19 mouse cellular contexts compared by ENCODE assay signal in genomic region chr11:120937976-120938375, GRCm38 (mm10). TPM values are rescaled to one million over a fixed set of nuclear protein-coding genes. Genes with fewer than 3 reads are reported as not detected.
DNase-seq lines count a peak whose midpoint lies in the region; ATAC-seq and TF ChIP-seq lines count a peak whose summit lies in the region.
"Had no signal": no experiment of that assay in that cellular context is flagged by ENCODE, and none has a peak within 500 bp of the region (broad histone marks: within the 10 kb centered on the region; RNA-seq: fewer than 3 reads in every experiment).

No protein-coding gene starts in this region.

- WGBS in heart, embryonic 12.5 days: 94% methylated on average over 1 of the region's 1 CpGs
- WGBS in liver, embryonic 14.5 days (ENCODE audit: insufficient replicate concordance): 85% methylated on average over 1 of the region's 1 CpGs
- 88% methylated on average over 1 of the region's 1 CpGs for WGBS in hindbrain, embryonic 11.5 days

- no peak for DNase-seq in heart, postnatal 4 days
- no peak for DNase-seq in liver, embryonic 14.5 days (ENCODE audit: low read depth in 3 of 3, low spot score in 3 of 3)
- no peak for DNase-seq in kidney, postnatal 25 days
- no peak for DNase-seq in hindbrain, embryonic 11.5 days (ENCODE audit: low spot score)
- no peak for DNase-seq in spleen, postnatal 36 days (ENCODE audit: low spot score in 2 of 2)
- DNase-seq: B cell, adult 2 months; cerebellum, postnatal 10 days; embryo, embryonic 11 days; gastrocnemius, postnatal 25 days; kidney, postnatal 4 days; layer of hippocampus, adult 9-11 months; thymus, postnatal 25 days had no signal

- H3K9me3 ChIP-seq in heart, embryonic 12.5 days (replicated peaks): no peaks in the 10 kb centered on the region
- no peaks in the 10 kb centered on the region for H3K9me3 ChIP-seq in liver, embryonic 14.5 days (ENCODE audit: control insufficient read depth, low read length)
- H3K9me3 ChIP-seq in hindbrain, embryonic 11.5 days (ENCODE audit: control insufficient read depth, low read length): no peaks in the 10 kb centered on the region
- H3K9me3 ChIP-seq: forebrain, embryonic 13.5 days; heart, embryonic 13.5 days had no signal

- H3K36me3 ChIP-seq in heart, embryonic 12.5 days: no peaks in the 10 kb centered on the region
- H3K36me3 ChIP-seq in liver, embryonic 14.5 days (replicated peaks; ENCODE audit: control insufficient read depth, insufficient read depth, low read depth): no peaks in the 10 kb centered on the region
- H3K36me3 ChIP-seq in hindbrain, embryonic 11.5 days (ENCODE audit: control insufficient read depth, insufficient read depth, low read length): no peaks in the 10 kb centered on the region
- H3K36me3 ChIP-seq: heart, embryonic 13.5 days had no signal

- no peak overlapping the region for H3K9ac ChIP-seq in heart, embryonic 12.5 days
- peak overlapping the region; percentile 13; the same call in 1 of the 2 replicates for H3K9ac ChIP-seq in liver, embryonic 14.5 days (replicated peaks)
- no peak overlapping the region for H3K9ac ChIP-seq in hindbrain, embryonic 11.5 days (ENCODE audit: low read depth, low read length)
- H3K9ac ChIP-seq: forebrain, embryonic 13.5 days; heart, embryonic 13.5 days had no signal

- peak; percentile 80 for ATAC-seq in heart, embryonic 12.5 days (ENCODE audit: insufficient number of reproducible peaks, low FRiP score)
- peak; percentile 51; the same call in 1 of the 2 replicates for ATAC-seq in common myeloid progenitor, adult 5-6 weeks (replicated peaks; ENCODE audit: low read depth, poor library complexity, severe bottlenecking)
- ATAC-seq in liver, embryonic 14.5 days (ENCODE audit: insufficient read depth): peak; percentile 78
- peak; percentile 54 for ATAC-seq in megakaryocyte progenitor cell, adult 5-6 weeks (replicated peaks; ENCODE audit: poor library complexity)
- ATAC-seq in hindbrain, embryonic 11.5 days (ENCODE audit: low FRiP score): no peak
- ATAC-seq: forebrain, embryonic 13.5 days; hindbrain, embryonic 16.5 days; midbrain, embryonic 16.5 days had no signal

- H3K27ac ChIP-seq in heart, embryonic 12.5 days (ENCODE audit: poor library complexity, severe bottlenecking): no peak overlapping the region; the same call in 1 of the 2 replicates
- peak overlapping the region; percentile 51 for H3K27ac ChIP-seq in liver, embryonic 14.5 days
- H3K27ac ChIP-seq in hindbrain, embryonic 11.5 days (ENCODE audit: low read depth, low read length): no peak overlapping the region
- H3K27ac ChIP-seq: forebrain, embryonic 13.5 days; heart, embryonic 13.5 days had no signal

- H3K27me3 ChIP-seq in heart, embryonic 12.5 days (replicated peaks): no peaks in the 10 kb centered on the region
- no peaks in the 10 kb centered on the region for H3K27me3 ChIP-seq in liver, embryonic 14.5 days (ENCODE audit: control insufficient read depth, insufficient read depth, low read length)
- no peaks in the 10 kb centered on the region for H3K27me3 ChIP-seq in hindbrain, embryonic 11.5 days (ENCODE audit: control insufficient read depth, insufficient read depth, low read length)
- H3K27me3 ChIP-seq: forebrain, embryonic 13.5 days; heart, embryonic 13.5 days had no signal

- H3K4me3 ChIP-seq in heart, embryonic 12.5 days: no peak overlapping the region
- H3K4me3 ChIP-seq in liver, embryonic 14.5 days (ENCODE audit: insufficient read depth in 1 of 2, low read depth in 2 of 2, low read length in 2 of 2): no peak overlapping the region
- H3K4me3 ChIP-seq in hindbrain, embryonic 11.5 days (ENCODE audit: low read depth, low read length): no peak overlapping the region
- H3K4me3 ChIP-seq: forebrain, embryonic 13.5 days; heart, embryonic 13.5 days had no signal

- TF ChIP-seq CTCF in liver, embryonic 14.5 days (IDR thresholded peaks at IDR 0.05; ENCODE audit: low read depth): no peak

- peaks cover 4% of the 10 kb centered on the region; the same call in 1 of the 2 replicates for H3K4me1 ChIP-seq in heart, embryonic 12.5 days (replicated peaks)
- peaks cover 8 to 18% of the 10 kb centered on the region in 2 experiments; a peak in 3 of 4 replicates for H3K4me1 ChIP-seq in liver, embryonic 14.5 days (replicated peaks; ENCODE audit: control insufficient read depth in 2 of 2, insufficient read depth in 2 of 2, low read length in 1 of 2)
- no peaks in the 10 kb centered on the region for H3K4me1 ChIP-seq in hindbrain, embryonic 11.5 days (replicated peaks; ENCODE audit: control insufficient read depth, insufficient read depth, low read length)
- H3K4me1 ChIP-seq: forebrain, embryonic 13.5 days had no signal

- no peak for TF ChIP-seq EP300 in liver, embryonic 14.5 days (IDR thresholded peaks at IDR 0.05; ENCODE audit: low read depth)

- H3K4me2 ChIP-seq in heart, embryonic 12.5 days: no peak overlapping the region
- peak overlapping the region; percentile 22; the same call in 1 of the 2 replicates for H3K4me2 ChIP-seq in liver, embryonic 14.5 days (ENCODE audit: low read depth)
- H3K4me2 ChIP-seq in hindbrain, embryonic 11.5 days (replicated peaks; ENCODE audit: low read depth, low read length): no peak overlapping the region
- H3K4me2 ChIP-seq: forebrain, embryonic 13.5 days; heart, embryonic 13.5 days had no signal

RNA-seq across cellular contexts. Expression of gene Ccdc57, which starts 5.3 kb away (rescaled TPM):
- polyA plus RNA-seq in heart, embryonic 12.5 days (2016; fragmentation: Nextera tagmentation; extraction: Ambion mirVana): 4.7 and 4.9 TPM in 2 replicates
- total RNA-seq in heart, postnatal 4 days (2021): 1 to 10 TPM; 2.1 to 2.4 TPM
- total RNA-seq in common myeloid progenitor, adult 5-6 weeks (2017): 9.7 and 10.1 TPM in 2 replicates
- polyA plus RNA-seq in liver, embryonic 14.5 days (2012; rRNA removed): 1.2 and 1.4 TPM in 2 replicates
- polyA plus RNA-seq in liver, embryonic 14.5 days (2014; fragmentation: Nextera tagmentation; extraction: Ambion mirVana): 1.3 and 1.4 TPM in 2 replicates
- 4.5 and 6.4 TPM in 2 replicates for total RNA-seq in megakaryocyte progenitor cell, adult 5-6 weeks (2015)
- total RNA-seq in megakaryocyte progenitor cell, adult 5-6 weeks (2017): 6.4 and 8.4 TPM in 2 replicates
- polyA plus RNA-seq in hindbrain, embryonic 11.5 days (2014; fragmentation: Nextera tagmentation; extraction: Ambion mirVana): 3.9 and 4.7 TPM in 2 replicates

RNA-seq across cellular contexts. Expression of gene Slc16a3, which starts 10.3 kb away (rescaled TPM):
- 289 and 290 TPM in 2 replicates for polyA plus RNA-seq in heart, embryonic 12.5 days (2016; fragmentation: Nextera tagmentation; extraction: Ambion mirVana)
- total RNA-seq in heart, postnatal 4 days (2021): 10 to 100 TPM; 13.3 to 22.8 TPM
- total RNA-seq in common myeloid progenitor, adult 5-6 weeks (2017): 3.0 and 3.9 TPM in 2 replicates
- polyA plus RNA-seq in liver, embryonic 14.5 days (2012; rRNA removed): 23.5 and 25.0 TPM in 2 replicates
- polyA plus RNA-seq in liver, embryonic 14.5 days (2014; fragmentation: Nextera tagmentation; extraction: Ambion mirVana): 25.8 and 31.6 TPM in 2 replicates
- 4.4 and 5.3 TPM in 2 replicates for total RNA-seq in megakaryocyte progenitor cell, adult 5-6 weeks (2015)
- 6.0 and 7.5 TPM in 2 replicates for total RNA-seq in megakaryocyte progenitor cell, adult 5-6 weeks (2017)
- 25.8 and 32.0 TPM in 2 replicates for polyA plus RNA-seq in hindbrain, embryonic 11.5 days (2014; fragmentation: Nextera tagmentation; extraction: Ambion mirVana)

RNA-seq across cellular contexts. Expression of gene Csnk1d, which starts 53.2 kb away (rescaled TPM):
- 94.7 and 95.4 TPM in 2 replicates for polyA plus RNA-seq in heart, embryonic 12.5 days (2016; fragmentation: Nextera tagmentation; extraction: Ambion mirVana)
- 10 to 100 TPM; 84.4 to 91.9 TPM for total RNA-seq in heart, postnatal 4 days (2021)
- 65.0 and 84.8 TPM in 2 replicates for total RNA-seq in common myeloid progenitor, adult 5-6 weeks (2017)
- polyA plus RNA-seq in liver, embryonic 14.5 days (2012; rRNA removed): 22.5 and 27.0 TPM in 2 replicates
- polyA plus RNA-seq in liver, embryonic 14.5 days (2014; fragmentation: Nextera tagmentation; extraction: Ambion mirVana): 17.1 and 19.6 TPM in 2 replicates
- total RNA-seq in megakaryocyte progenitor cell, adult 5-6 weeks (2015): 51.3 and 64.2 TPM in 2 replicates
- 69.8 and 74.2 TPM in 2 replicates for total RNA-seq in megakaryocyte progenitor cell, adult 5-6 weeks (2017)
- 58.4 and 71.3 TPM in 2 replicates for polyA plus RNA-seq in hindbrain, embryonic 11.5 days (2014; fragmentation: Nextera tagmentation; extraction: Ambion mirVana)
